Mouse (Mus musculus) stomach, embryonic 14.5 days (tissue): ENCODE results near the gene Gm13539. TPM values are rescaled to one million over a fixed set of nuclear protein-coding genes. Genes with fewer than 3 reads are reported as not detected.
"Not testable (repeated sequence)": the region's sequence is repeated elsewhere in the genome, so short reads cannot be mapped to it uniquely, and the experiment has no call there.

Source experiments
- ATAC-seq: fragments of 200-750 bp; cut with Nextera tagmentation; 2 replicates; pipeline ENCODE4 v1.8.0; 2017; ENCODE audit warnings: low read depth, moderate TSS enrichment; ENCODE audit not compliant: insufficient number of reproducible peaks, insufficient read depth, low FRiP score
- H3K27ac ChIP-seq: fragments of 300-500 bp; sonication (generic); 2 replicates; pipeline ENCODE4 v1.5.1; 2014; ENCODE audit warnings: mild to moderate bottlenecking, low read length, moderate library complexity, mixed read lengths
- H3K27me3 ChIP-seq: fragments of 300-500 bp; sonication (generic); 2 replicates; pipeline ENCODE4 v1.6.1; 2014; ENCODE audit warnings: low read length, control low read depth, mixed read lengths; ENCODE audit not compliant: control insufficient read depth, insufficient read depth
- H3K36me3 ChIP-seq: fragments of 300-500 bp; sonication (generic); 2 replicates; pipeline ENCODE4 v1.6.1; 2014; ENCODE audit warnings: mild to moderate bottlenecking, control low read depth, low read length, moderate library complexity, mixed read lengths; ENCODE audit not compliant: control insufficient read depth, insufficient read depth
- H3K4me1 ChIP-seq: fragments of 300-500 bp; sonication (generic); 2 replicates; pipeline ENCODE4 v1.6.1; 2014; ENCODE audit warnings: low read length, control low read depth, mixed read lengths; ENCODE audit not compliant: control insufficient read depth, insufficient read depth
- H3K4me2 ChIP-seq: fragments of 300-500 bp; sonication (generic); replicated peaks from 2 replicates; pipeline ENCODE4 v1.6.1; 2014; ENCODE audit warnings: low read depth, low read length, control low read depth
- H3K4me3 ChIP-seq: fragments of 300-500 bp; sonication (generic); 2 replicates; pipeline ENCODE4 v1.5.1; 2014; ENCODE audit warnings: low read depth, low read length, control low read depth
- H3K9ac ChIP-seq: fragments of 300-500 bp; sonication (generic); replicated peaks from 2 replicates; pipeline ENCODE4 v1.6.1; 2014; ENCODE audit warnings: low read depth, mild to moderate bottlenecking, control low read depth, low read length, moderate library complexity, mixed read lengths
- H3K9me3 ChIP-seq: fragments of 300-500 bp; sonication (generic); 2 replicates; pipeline ENCODE4 v1.6.1; 2016; ENCODE audit warnings: low read depth, low read length, control low read depth; ENCODE audit not compliant: control insufficient read depth
- WGBS: fragments of 180-500 bp; shearing (Covaris S2); extraction: QIAGEN DNeasy Blood & Tissue Kit; methylation state at CpG from one replicate; pipeline ENCODE4 v1.1.7; 2014; 5-methylcytosine and 5-hydroxymethylcytosine counted together
- polyA plus RNA-seq: library from polyadenylated mRNA; unstranded; fragments of >200 nt; fragmentation: Nextera tagmentation; extraction: Ambion mirVana; gene quantifications from 2 replicates; pipeline ENCODE4 v1.2.1, GENCODE M21; 2014

Gene Gm13539
- not detected in 2 replicates for polyA plus RNA-seq

- no peaks in the 10 kb centered on the region for H3K27me3 ChIP-seq
- no peak within 1 kb of the TSS for H3K27ac ChIP-seq
- peaks cover 7% of the 10 kb centered on the region; the same call in 1 of the 2 replicates for H3K4me1 ChIP-seq
- 88% methylated on average over 3 of the region's 3 CpGs for WGBS
- no peak for ATAC-seq
- H3K9ac ChIP-seq = no peak within 1 kb of the TSS
- no peaks in the 10 kb centered on the region for H3K9me3 ChIP-seq
- H3K36me3 ChIP-seq = no peaks in the 10 kb centered on the region
- no peak within 1 kb of the TSS for H3K4me3 ChIP-seq
- H3K4me2 ChIP-seq = no peak within 1 kb of the TSS
Measured at GRCm38 (mm10) chr2:25781957-25782356, at the start of gene Gm13539. Gm13539 (plus strand) TSS chr2:25782257.

- no peak for ATAC-seq
- Histone ChIP-seq H3K9ac (no peak overlapping the region), H3K36me3 (no peaks in the 10 kb centered on the region), H3K9me3 (no peaks in the 10 kb centered on the region), H3K27me3 (no peaks in the 10 kb centered on the region), H3K27ac (no peak overlapping the region), H3K4me3 (no peak overlapping the region), H3K4me2 (no peak overlapping the region), H3K4me1 (no peaks in the 10 kb centered on the region)
- WGBS = 66% methylated on average over 2 of the region's 2 CpGs
Measured at GRCm38 (mm10) chr2:25733199-25733930, 48.7 kb upstream of the Gm13539 start.

GRCm38 (mm10) chr2:25736709-25737108 is 45.3 kb upstream of the Gm13539 start, which contains the start of gene Obp2b:
Obp2b (plus strand) TSS chr2:25737009.
- H3K36me3 ChIP-seq, H3K4me1 ChIP-seq, H3K27ac ChIP-seq, H3K9ac ChIP-seq, H3K27me3 ChIP-seq, H3K9me3 ChIP-seq, H3K4me3 ChIP-seq, H3K4me2 ChIP-seq, ATAC-seq: not testable (repeated sequence)
- WGBS = 79% methylated on average over 3 of the region's 3 CpGs

GRCm38 (mm10) chr2:25741671-25742070 is 40.4 kb upstream of the Gm13539 start:
- ATAC-seq = no peak
- Histone ChIP-seq H3K9ac (no peak overlapping the region), H3K4me3 (no peak overlapping the region), H3K9me3 (no peaks in the 10 kb centered on the region), H3K27ac (no peak overlapping the region), H3K36me3 (no peaks in the 10 kb centered on the region), H3K27me3 (no peaks in the 10 kb centered on the region), H3K4me1 (no peaks in the 10 kb centered on the region), H3K4me2 (no peak overlapping the region)
- WGBS = 62% methylated on average over 1 of the region's 1 CpGs

GRCm38 (mm10) chr2:25754201-25754600 is 27.9 kb upstream of the Gm13539 start:
- no peaks in the 10 kb centered on the region for H3K36me3 ChIP-seq
- H3K4me1 ChIP-seq = no peaks in the 10 kb centered on the region
- H3K27ac ChIP-seq = no peak overlapping the region
- no peak overlapping the region for H3K4me2 ChIP-seq
- no peaks in the 10 kb centered on the region for H3K27me3 ChIP-seq
- H3K9ac ChIP-seq = no peak overlapping the region
- no peak for ATAC-seq
- H3K4me3 ChIP-seq = no peak overlapping the region
- H3K9me3 ChIP-seq = no peaks in the 10 kb centered on the region
- WGBS = 92% methylated on average over 1 of the region's 1 CpGs

GRCm38 (mm10) chr2:25758064-25758625 is 23.9 kb upstream of the Gm13539 start:
- Histone ChIP-seq H3K27me3 (no peaks in the 10 kb centered on the region), H3K4me3 (no peak overlapping the region), H3K9me3 (no peaks in the 10 kb centered on the region), H3K9ac (no peak overlapping the region), H3K36me3 (no peaks in the 10 kb centered on the region), H3K4me2 (no peak overlapping the region), H3K4me1 (no peaks in the 10 kb centered on the region), H3K27ac (no peak overlapping the region)
- 67% methylated on average over 4 of the region's 4 CpGs for WGBS
- no peak for ATAC-seq

GRCm38 (mm10) chr2:25765269-25765668 is 16.8 kb upstream of the Gm13539 start, which contains the start of gene Lcn3:
Lcn3 (plus strand) TSS chr2:25765569.
- ATAC-seq = no peak
- Histone ChIP-seq H3K9me3 (no peaks in the 10 kb centered on the region), H3K9ac (no peak within 1 kb of the TSS), H3K27me3 (no peaks in the 10 kb centered on the region), H3K4me2 (no peak within 1 kb of the TSS), H3K36me3 (no peaks in the 10 kb centered on the region), H3K27ac (no peak within 1 kb of the TSS), H3K4me3 (no peak within 1 kb of the TSS), H3K4me1 (no peaks in the 10 kb centered on the region)
- 32% methylated on average over 2 of the region's 2 CpGs for WGBS

- Histone ChIP-seq H3K9ac (no peak overlapping the region), H3K9me3 (no peaks in the 10 kb centered on the region), H3K4me2 (no peak overlapping the region), H3K4me3 (no peak overlapping the region), H3K36me3 (no peaks in the 10 kb centered on the region), H3K4me1 (no peaks in the 10 kb centered on the region), H3K27me3 (no peaks in the 10 kb centered on the region), H3K27ac (no peak overlapping the region)
- ATAC-seq = no peak
- WGBS = 80% methylated on average over 4 of the region's 4 CpGs
Measured at GRCm38 (mm10) chr2:25767764-25768163, 14.3 kb upstream of the Gm13539 start.
